Mouse (Mus musculus) E14TG2a.4 (cell line): Measurements from ENCODE around the gene Celsr1.

Experiments
- CTCF ChIP-seq: conservative IDR thresholded peaks from 2 replicates; pipeline ENCODE4 v1.5.1; 2014; ENCODE audit warnings: low read length
- NANOG ChIP-seq: IDR thresholded peaks from 2 replicates; pipeline ENCODE4 v1.6.1; 2014; ENCODE audit warnings: borderline replicate concordance, low read length, mixed read lengths
- POU5F1 ChIP-seq: IDR thresholded peaks from 2 replicates; pipeline ENCODE4 v1.6.1; 2014; ENCODE audit warnings: low read length, borderline replicate concordance

DNA sequence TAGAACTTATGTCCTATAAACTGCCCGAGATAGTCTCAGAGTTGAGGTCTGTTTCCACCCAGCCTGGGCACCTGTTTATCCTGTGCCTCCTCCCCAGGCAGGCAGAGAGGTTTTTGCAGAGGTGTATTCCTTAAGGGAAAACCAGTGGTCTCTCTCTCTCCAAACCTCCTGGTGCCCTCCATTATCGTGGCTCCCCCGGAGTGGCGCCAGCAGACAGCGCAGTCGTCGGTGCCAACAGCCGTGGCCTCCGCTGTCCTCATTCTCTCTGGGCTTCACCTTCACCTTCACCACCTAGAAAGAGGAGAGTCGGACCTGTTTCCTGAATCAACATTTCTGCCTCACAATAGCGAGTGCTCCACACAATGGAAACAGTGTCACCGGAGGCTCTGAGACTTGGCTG is 27.0 kb upstream of the Celsr1 start:
- TF ChIP-seq CTCF: no peak
- no peak for TF ChIP-seq POU5F1
- TF ChIP-seq NANOG: no peak
